Mouse (Mus musculus) adrenal gland, adult (tissue): ENCODE measurements around the gene Gm26620.

Source experiments
- DNase-seq, 2 experiments: peaks; one replicate each; pipeline ENCODE4 v3.0.0; 2022 to 2023; ENCODE audit warnings: low spot score in 1 of 2; ENCODE audit not compliant: inconsistent age in 2 of 2

Gene Gm26620

DNA sequence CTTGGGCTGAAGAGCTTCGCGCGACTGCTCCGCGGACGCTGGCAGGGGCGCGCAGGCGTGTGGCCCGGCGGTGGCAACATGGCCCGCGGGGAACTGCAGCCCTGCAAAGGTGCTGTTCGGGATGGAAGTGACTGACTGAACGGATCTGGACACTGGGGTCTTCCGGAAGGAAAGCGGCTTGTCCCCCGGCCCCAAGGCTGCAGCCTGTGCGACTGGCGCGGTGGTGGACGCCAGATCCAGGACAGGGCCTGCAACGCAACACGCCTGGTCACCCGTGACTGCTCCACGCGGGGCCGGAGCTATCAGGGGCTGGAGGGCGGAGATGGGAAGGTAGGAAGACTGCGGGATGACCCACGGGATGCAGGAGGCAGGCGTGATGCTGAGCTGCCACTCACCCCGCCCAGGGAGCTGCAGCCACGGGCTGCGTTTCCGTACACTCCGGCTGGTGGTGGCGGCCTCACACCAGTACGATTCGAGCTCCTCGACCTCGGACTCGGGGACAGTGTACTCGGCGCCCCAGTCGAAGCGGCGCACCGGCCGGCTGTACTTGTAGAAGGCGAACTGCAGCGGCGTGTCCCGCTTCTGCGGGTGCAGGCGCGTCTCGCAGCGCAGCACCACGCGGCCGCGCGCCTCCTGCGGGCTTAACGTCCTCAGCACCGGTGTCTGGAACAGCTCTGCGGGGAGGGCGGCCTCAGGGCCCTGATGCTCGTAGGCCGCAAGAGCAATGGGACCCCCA, 22.8 kb downstream of the Gm26620 start:
- peak; percentile 54 to 73 for DNase-seq

DNA sequence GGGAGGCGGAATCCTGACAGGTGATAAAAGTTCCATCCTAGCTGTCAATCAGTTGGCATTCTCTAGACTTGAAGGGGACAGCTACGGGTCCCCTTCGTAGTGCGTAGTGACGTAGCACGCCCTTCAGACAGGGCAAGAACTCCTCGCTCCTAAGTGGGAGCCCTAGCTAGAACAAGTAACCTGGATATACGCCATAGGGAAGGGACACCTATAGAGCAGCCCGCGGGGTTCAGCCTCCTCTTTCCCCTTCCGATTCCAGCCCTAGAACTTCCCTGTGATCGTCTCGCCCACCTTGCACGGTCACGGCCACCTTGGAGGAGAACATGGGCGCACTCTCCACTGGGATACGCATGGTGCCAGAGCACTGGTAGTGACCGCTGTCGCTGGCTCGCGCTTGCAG, 23.5 kb downstream of the Gm26620 start:
- DNase-seq, result peak in 1 of 2 experiments; percentile 42

DNA sequence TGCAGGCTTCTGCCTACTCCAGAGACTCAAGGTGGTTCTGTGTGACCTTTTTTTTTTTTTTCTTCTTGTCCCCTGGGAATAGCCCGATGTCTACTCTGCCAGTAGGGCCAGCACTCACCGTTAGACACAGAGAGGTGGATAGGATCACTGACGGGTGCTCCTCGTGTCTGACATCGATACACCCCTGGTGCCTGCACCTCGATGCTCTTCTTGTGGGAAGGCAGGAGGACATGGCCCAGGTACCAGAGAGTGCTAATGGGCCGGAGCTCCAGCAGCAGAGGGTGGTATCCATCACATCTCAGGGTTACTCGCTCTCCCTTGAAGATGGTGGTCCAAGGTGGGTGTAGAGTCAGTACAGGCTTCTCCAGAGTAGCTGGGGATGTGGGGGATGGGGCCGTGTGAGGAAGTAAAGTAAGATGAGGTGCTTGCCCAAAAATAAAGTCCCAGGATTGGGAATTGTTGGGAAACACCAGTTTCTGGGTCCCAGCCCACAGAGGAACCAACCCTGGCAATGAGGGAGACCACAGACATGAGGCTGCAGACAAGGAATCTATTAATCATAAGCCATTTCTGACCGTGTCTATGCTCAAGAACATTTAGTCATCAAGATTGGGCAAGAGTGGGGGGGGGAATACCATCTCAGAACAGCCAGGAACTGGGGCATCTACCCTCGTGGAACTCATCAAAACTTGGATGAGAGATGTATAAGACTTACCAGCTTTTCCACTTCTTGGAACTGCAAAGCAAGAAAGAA, 27.2 kb downstream of the Gm26620 start:
- peak; percentile 43 to 76 for DNase-seq

DNA sequence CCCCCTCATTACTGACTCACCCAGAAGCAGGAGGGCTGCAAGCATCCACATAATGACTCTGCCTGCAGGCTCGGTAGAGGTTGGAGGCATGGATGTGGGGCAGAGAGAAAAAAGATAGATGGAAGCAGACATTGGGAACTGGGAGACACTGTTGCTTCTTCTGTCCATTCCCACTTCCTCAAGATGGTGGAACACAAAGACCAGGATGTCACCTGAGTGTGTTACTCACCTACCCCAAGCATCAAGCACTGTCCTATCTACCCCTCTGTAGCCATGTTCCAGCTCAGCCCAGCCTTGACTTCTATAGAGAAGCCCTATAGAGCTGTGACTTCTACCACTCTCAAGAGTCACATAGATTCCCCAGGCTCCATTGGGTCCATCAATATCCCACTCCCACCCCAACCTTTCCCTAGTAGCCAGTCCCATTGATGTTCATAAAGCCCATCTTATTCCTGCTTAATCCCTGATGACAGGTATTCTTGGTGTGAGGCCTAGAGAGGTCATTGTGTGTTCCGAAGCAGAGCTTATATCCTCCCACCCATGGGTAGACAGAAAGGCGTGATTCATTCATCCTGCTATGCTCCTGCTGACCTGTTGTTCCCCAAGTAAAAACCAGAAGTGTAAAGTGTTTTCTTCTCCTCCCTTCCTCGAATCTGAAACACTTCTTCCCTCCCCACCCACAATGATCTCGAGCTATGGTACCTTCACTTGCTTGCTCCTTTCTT, 28.2 kb downstream of the Gm26620 start, which contains the start of gene Fcrlb:
TSS of gene Fcrlb (minus strand) at position 51 of the 725 bp plus-strand sequence.
- DNase-seq, result no peak

DNA sequence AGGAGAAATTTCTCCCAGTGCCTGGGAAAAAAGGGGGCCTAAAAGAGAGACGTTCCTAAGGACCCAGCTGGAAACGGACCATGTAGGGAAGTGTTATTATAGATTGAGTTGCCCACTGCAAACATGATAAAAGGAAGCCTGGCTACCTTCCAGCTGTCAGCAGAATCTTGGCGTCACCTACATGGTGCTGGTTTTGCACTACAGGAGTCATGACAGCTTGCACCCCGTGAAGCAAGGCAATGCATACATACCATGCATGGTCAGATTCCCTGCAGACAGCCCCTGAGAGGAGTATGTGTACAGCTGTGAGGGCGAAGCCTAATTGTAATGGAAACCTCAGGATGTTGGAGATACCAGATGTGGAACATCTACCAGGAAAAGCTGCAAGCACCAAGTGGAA, 30.8 kb downstream of the Gm26620 start:
- DNase-seq, result no peak

DNA sequence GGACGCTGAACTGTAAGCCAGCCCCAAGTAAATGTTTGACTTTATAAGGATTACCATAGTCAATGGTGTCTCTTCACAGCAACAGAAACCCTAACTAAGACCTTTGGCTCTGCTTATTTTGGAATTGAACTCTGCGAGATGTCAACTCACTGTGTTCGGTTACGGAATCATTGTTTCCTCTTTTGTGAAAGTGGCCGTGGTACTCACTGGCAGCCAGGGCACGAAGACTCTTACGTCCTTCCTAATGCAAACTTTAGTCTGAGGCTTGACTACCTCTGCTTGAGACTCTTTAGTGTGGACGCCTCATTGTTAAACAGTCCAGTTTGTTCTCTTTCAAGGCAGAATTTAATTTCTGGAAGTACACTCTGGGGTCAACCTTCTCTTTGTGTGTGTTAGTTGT, 34.4 kb downstream of the Gm26620 start:
- no peak for DNase-seq

DNA sequence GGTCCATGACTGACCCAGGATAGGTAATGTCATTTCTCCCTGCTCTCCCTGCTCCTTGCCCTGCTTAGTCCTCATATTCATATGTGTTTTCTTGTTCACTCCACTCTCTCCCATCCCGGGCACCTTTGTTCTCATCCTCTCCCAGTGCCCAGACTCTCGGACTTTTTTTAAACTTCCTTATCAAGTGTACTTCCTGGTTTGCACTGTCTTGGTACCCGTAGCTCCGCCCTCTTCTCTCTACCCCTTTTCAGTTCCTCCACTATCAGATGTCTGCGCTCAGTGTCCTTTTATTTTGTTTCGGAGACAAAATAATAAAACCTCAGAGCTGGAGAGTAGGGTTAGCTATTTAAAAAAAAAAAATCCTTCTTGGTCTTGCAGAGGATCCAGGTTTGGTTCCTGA, 39.6 kb downstream of the Gm26620 start:
- DNase-seq, result peak in 1 of 2 experiments; percentile 35

DNA sequence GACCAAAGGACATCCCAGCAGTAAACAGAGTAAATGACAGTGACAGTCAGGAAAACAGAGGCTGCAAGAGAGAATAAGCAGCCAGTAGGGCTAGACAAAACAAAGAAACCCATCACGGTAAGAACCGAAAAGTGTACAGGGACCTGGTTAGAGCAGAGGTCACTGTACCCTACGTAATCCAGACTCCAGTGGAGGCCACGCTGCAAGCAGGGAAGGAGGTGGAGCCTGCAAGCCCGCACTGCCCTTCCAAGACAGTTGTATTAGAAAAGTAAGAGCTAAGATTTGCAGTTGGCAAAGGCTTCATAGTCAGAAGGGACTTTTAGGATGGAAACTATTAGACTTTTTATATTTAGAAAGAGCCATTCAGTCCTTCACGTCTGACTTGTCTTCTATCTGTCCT, 42.1 kb downstream of the Gm26620 start:
- peak; percentile 34 to 73 for DNase-seq

DNA sequence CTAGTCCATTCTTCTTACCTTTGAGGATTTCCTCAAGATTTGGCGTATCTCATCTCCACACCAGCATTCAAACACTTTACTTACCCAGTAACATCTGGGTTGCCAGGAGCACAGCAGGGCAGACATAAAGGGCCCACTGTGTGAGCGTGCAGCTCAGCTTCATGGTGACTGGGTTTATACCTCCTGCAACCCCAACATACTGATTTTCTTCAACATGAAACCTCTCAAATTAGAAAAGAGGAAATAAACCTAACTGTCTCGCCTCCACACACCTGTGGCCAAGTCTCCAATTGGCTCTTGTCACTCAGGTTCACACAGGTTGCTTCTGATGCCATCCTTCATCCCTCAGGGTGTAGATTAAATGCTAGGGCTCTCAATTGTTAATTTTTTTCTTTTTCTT, 42.5 kb downstream of the Gm26620 start, which contains the start of gene Fcrla:
TSS of gene Fcrla (minus strand) at position 206 of the 400 bp plus-strand sequence.
- no peak for DNase-seq

DNA sequence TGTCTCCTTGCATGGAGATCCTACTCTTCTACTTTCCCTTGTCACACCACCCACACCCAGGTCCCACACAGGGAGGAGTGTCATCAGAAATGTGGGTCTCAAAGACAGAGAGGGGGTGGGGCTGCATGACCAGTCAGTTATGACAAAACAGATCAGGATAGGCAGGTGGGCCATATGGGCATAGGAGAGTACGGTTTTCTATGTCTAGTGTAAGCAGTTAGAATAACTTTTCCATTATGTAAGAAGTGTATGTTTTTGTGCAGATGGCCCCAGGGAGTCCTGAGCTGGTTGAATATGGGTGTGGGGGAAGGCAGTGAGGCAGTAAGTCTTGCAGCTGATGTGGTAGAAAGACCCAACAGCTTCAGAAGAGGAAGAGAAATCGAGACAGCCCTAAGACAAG, 43.6 kb downstream of the Gm26620 start:
- no peak for DNase-seq

DNA sequence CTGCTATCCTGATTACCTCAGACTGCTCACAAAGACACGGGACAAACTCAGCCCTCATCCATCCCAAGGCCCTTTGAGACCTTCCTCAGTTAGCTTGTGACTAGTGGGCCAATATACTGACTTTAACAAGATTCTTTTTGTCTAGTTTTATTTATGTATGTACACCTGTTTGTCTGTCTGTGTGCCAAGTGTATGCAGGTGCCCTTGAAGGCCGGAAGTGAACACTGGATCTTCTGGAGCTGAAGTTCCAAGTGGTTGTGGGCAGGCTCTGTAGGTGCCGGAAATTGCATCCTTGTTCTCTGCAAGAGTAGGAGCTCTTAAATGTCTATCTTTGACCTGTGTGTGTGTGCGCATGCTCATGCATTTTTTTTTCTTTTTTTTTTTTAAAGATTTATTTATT, 44.4 kb downstream of the Gm26620 start:
- DNase-seq, result no peak

DNA sequence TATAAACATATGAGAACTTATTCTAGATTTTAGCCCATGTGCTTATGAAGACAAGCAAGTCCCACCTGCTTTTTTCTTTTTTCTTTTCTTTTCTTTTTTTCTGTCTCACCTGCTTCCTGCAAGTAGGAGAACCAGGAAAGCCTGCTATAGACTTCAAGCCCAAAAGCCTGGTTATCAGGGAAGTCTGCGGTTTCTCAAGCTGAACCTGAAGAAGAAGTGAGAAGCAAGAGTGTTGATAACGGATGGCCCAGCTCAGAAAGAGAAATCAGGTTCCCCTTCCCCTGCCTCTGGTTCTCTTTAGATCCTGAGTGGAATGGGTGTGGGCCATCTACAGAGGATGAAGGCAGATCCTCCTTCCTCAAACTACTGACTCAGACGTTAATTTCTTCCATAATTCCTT, 47.2 kb downstream of the Gm26620 start:
- no peak for DNase-seq

DNA sequence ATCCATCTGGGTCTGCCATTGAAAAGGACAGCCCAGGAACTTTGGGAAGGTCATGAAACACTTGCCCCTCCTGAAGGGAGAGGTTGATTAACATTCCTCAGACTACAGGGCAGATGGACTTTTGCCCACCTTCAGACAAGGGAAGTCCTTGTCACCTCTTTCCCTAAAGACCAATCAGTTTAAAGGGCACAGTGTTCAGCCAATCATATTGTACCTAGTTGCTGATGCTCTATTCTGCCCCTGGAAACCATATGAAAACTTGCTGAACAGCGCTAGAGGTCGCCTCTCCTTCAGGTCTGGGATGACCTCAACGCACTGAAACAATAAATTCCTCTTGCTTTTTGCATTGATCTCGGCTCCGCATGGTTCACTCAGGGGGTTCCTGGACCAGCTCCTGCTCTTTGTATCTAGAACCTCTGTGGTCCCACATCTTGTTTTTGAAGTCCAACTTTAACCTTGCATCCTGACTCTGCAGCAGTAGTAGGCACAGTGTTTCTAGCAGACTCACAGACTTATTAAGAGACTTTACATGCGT, 48.6 kb downstream of the Gm26620 start:
- DNase-seq, result no peak

DNA sequence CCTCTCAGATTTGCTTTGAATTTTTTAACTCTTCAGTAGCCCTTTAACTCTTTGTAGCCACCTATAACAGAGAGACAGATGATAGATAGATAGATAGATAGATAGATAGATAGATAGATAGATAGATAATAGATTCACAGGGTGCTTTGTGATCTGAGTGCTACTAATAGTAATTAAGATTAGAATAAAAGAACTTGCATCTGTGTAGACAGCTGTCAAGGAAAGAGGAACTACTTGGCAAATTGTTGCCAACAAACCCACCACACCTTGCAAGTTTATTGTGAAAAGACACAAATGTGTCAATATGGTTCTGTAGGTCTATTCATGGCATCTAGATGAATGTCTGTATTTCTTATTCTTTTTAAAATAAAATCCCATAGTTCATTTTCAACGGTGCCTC, 49.1 kb downstream of the Gm26620 start:
- no peak for DNase-seq

DNA sequence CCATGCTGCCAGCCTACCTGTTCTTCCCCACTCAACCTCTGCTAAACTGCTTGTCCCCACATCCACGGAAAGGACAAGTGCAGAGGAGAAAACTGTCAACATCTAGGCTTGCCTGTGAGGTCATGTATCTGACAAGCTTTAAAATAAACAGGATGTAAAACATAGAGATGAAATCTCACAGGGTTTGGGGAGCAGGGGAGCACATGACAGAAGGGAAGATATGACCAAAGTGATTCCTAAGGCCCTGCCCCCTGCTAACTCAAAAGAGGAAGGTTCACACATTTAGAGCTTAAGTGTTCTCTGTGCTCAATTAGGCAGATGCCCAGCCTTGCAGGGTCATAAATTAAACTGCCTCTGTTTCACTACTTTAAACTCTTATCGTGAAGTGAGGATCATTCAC, 49.5 kb downstream of the Gm26620 start:
- no peak for DNase-seq
